Mouse (Mus musculus) hematopoietic stem cell, adult 5-6 weeks (primary cell): Measurements from ENCODE around the gene Tmcc1. TPM values are rescaled to one million over a fixed set of nuclear protein-coding genes. Genes with fewer than 3 reads are reported as not detected.
A peak's percentile ranks its signal among the peaks of the same experiment; 100 is the strongest.

Experiments used
- ATAC-seq, 2 experiments: fragments of 125-278 bp in 1 of 2; replicated peaks in 1 of 2; 2 replicates each; pipeline ENCODE4 v1.8.0; 2016 to 2017; ENCODE audit warnings: inconsistent platforms in 2 of 2, mild to moderate bottlenecking in 2 of 2, moderate number of reproducible peaks in 2 of 2, low read depth in 1 of 2, moderate TSS enrichment in 1 of 2; ENCODE audit not compliant: low FRiP score in 2 of 2, poor library complexity in 2 of 2, severe bottlenecking in 2 of 2, insufficient read depth in 1 of 2, low TSS enrichment in 1 of 2
- total RNA-seq: library from RNA; stranded (forward); fragments of 172-1452, 232-1000 nt; gene quantifications from 2 replicates; pipeline ENCODE4 v1.2.3, GENCODE M21; 2017

The Tmcc1 gene
- total RNA-seq, 1 experiment from 2014 or later: 24.3 TPM

DNA sequence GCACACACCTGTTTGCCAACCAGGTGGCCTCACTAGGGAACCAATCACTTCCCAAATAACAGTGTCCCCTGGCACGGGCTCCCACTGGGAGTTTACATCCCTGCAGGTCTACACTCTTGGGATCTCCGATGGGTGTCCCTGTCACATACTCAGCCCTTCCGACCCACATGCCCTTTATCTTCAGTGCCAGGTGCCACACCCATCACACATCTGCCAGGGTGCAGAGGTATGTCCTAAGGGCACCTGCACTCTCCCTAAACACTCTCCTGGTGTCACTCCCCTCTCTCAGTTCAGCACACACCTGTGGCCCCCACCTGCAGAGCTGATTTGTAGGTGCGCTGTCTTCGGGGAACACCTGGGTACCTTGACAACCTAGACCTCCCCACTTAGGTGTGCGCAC lies 200.3 kb downstream of the Tmcc1 start:
- no peak for ATAC-seq

DNA sequence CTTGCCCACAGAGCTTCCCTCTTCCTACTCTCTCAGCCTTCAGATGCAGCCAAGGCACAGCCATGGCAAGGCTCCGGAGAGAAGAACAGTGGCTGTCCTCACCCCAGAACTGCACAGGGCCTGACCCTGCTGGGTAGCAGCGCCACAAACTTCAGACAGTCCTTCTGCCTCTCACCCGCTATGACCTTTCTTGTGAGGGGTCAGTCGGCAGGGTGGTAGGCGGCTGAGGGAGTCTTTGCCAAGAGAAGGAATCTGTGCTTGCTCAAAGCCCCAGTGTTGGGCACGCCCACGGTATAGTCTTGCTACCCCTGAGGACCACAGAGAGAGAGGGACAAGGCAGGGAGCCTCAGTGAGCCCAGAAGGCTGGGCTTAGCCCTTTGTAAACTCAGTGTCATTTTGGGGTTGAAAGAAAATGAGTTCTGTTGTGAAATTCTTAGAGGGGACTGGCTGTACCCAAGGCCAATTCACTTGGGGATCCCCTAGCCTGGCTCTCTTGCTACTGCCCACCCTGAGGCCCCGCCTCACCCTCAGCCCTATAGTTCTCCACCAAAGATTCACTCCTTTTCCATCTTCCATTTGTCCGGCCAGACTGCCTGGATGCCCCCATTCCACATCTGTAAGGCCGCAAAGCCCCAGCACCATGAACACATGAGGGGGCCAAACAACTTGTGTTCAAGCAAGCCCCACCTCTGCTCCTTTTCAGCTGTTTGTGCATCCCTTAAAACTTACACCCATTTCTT lies 201.2 kb downstream of the Tmcc1 start:
- ATAC-seq: no peak

DNA sequence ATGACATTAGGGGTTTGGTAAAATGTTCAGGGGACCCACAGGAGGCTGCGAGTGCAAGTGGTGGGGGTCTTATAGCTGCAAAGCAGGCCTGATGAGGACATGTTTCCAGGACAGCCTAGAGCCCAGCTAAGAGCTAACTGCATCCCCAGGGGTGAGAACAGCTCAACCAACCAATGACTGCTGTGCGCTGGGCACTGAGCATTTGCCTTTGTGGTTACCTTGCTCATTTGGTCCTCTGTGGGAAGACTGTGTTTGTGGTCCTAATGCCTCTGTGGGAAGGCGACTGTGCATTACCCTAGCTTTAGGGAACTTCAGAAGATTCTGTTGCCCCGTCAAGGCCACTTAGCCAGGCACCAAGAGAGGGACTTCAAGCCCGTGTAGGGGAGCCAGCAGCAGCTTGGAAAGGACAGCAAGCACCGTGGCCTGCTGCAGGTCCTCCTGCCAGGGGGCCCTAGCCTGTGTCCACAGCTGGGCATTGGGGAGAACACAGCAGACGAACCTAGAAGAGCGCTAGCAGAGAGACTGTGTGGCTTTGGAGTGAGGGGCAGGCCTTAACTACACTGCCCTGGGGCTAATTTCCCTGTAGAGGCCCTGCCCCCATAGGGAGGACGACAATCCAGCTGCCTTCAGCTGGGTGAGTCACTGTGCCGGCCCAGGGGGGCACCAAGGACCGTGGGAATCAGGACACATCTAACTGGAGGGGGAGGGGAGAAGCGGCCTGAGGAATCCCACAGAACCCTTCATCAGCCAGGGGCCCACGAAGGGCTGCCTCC lies 202.0 kb downstream of the Tmcc1 start:
- ATAC-seq: no peak

DNA sequence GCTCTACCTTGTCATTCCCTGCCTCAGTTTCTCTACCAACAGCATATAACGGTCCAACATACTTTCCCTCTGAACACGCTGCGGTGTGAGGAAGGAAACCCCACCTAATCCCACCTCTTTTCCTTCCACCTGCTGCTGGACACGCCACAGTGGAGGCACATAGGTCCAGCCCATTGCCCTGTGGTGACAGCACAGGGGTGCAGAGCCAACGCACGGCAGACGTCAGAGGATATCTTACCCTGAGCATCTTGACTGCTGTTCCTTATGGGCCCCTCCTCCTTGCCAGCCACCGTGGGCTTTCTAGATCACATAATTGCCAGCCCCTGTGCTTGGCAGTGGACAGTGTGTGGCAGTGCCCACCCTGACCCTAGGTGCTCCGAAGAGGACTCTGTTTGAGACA lies 202.8 kb downstream of the Tmcc1 start:
- no peak for ATAC-seq

DNA sequence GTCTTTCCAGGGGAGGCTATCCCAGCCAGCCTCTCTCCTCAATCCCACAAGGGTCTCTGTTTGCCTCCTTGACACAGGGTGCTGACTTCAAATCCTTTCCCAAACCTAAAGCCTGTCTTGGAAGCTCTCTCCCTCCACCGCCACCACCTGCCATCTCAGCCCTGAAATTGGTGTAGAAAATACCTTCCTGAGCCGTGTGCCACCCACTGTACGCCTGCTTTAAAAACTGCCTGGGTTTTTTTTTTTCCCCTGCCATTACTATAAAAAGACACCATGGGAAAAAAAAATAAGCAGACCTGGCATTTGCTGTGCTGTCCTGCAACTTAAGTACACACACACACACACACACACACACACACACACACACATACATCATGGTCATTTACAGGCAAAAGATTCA lies 203.2 kb downstream of the Tmcc1 start:
- ATAC-seq: no peak

DNA sequence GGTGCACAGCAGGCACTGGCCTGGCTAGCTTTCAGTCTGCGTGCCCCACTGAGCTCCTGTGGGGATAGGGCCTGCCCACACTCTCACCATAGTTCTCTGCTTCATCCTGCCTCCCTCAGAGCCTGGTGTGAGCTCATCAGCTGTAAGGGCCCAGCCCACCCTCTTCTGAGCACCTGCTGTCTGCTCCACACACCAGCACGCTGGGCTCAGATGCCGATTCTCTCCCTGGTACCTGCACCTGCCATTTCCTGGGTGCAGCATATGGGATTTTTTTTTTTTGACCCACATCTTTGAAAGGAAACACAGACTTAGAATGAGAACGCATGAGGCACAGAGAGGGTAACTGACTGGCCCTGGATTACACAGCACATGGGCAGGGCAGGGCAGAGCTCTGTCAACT lies 203.7 kb downstream of the Tmcc1 start:
- ATAC-seq: no peak

DNA sequence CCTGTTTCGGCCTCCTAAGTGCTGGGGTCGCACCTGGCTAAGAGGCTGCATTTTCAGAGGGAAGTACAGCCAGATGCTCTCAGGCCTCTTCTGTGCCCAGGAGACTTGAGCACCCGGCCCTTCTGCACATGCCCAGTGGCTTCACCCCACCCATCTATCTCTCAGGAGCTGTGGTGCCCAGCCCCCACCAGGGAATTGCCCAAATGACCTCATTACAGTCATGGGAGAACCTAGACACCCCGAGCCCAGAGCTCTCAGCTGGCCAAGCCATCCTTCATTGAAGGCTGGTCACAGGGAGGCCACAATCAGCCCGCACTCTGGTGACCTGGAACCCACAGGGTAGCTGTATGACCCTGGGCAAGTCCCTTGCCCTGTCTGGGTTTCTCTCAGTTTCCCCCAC lies 204.3 kb downstream of the Tmcc1 start:
- no peak for ATAC-seq

DNA sequence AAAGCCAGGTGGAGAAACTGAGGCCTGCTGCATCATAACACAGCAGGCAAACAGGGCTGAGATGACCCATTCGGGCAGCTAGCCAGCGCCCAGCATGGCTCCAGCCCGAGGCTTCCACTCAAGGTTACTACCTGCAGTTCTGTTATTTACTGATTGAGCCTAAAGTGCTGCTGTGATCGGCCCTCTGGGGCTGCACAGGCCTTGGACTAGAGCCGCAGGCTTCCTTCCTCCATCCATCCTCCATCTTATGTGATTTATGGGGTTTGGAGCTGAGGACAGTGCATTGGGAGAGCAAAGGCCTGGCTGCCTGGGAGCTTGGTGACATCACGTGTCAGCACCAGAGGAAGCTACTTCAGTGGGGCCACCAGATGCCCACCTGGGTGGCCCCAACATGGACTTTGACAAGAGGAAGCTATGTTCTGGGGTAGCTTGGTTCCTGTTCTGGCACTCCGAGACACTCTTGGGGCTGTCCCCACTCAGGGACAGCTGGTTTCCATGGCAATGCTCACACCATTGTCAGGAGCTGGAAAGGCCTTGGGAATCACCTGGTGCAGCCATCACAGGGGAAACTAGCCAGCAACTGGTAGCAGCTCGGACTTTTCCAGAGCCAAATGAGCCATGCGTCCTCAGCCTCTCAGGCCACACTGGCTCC lies 206.1 kb downstream of the Tmcc1 start:
- ATAC-seq: peak; percentile 52 to 65

DNA sequence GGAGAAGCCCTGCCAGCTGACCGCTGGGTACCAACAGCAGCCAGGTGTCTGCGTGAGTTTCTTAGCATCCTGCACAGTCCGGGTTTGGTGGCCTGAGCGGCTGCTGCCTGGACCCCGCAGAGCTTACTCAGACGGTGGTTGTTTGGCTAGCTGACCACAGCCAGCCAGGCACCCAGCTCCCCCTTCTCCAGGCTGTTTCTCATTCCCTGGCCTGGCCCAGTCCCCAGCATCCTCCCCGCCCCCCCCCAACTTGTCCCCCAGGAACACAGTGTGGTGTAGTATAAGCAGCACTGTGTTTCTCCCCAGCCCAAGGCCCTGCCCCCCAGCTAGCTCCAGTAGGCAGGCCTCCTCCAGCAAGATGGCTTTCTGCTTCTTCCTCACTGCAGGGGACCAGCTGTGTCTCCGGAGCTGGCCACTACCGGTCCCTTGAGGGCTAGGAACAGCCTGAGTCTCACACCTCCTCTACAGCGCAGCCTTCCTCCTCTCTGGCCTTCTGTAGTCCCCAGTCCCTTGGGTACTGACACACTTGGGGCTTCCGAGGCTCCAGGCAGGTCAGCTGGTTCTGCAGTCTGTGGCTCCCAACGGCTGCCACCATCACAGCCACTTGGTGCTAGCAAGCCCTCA lies 206.7 kb downstream of the Tmcc1 start:
- peak; percentile 12 to 19; a peak in 1 of 4 replicates for ATAC-seq

DNA sequence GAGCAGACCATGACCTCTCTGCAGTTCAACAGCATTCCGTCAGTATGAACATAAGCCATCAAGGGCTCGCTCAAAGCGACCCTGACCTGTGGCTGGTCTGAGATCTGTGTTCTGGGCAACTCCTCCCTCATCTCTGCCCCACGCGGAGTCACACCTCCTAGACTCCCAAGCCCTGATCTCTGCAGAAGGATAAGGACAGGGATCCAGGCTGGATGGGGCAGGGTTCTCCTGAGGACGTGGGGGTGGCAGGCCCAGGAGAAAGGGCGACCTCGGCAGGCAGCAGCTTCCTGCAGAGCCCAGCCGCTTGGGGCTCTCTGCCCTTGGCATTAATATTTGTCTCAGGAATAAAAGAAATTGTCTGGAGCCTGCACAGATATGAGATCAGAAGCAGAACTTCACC lies 207.7 kb downstream of the Tmcc1 start:
- no peak for ATAC-seq

DNA sequence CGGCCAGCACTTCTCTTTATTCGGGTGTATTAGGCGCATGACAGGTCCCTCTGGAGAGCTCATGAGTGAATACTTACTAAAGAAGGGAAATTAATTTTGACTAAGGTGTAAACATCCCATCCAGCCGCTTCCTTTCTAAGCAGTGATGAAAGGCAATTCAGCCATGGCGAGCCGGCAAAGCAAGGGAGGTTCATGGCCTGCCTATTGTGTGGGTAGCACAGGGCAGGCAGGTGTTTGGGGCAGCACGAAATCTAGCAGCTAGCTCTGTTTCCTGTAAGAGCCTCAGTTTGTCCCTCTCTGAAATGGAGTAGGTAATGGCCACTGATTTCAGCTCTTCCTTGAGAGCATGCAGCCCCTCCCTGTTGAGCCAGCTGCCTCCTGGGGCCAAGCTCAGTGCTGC lies 208.7 kb downstream of the Tmcc1 start:
- ATAC-seq: no peak

DNA sequence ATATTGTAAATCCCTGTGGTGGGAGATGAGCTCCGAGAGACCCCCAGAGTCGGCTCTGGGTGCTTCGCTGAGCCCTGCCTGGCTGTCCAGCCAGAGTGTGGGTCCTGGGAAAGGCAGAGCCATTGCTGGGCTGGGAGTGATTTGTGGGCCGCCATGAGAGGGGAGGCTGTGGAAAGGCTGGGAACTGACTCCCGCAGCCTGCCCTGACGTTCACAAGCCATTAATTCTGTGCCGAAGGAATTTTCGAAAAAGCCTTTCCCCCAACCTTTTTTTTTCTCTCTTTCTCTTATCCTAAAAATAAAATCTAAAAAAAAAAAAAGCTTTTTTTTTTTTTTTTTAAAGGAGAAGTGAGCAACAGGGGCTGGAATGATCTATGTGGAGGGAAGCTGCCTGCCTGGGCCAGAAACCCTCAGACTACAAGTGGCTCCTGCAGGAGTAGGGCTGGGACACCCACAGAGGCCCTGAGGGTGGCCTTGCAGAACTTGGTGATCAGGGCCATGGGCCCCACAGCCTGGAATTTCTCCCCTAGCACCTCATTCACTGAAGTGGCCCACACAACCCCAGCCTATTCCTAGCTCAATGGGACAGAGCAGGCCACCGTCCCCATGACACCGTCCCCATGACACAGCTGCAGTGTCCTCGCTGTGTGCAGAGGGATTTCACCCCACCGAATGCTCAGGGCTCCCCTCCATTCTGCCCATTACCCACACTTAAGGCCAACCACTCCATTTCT lies 209.8 kb downstream of the Tmcc1 start:
- ATAC-seq: no peak

DNA sequence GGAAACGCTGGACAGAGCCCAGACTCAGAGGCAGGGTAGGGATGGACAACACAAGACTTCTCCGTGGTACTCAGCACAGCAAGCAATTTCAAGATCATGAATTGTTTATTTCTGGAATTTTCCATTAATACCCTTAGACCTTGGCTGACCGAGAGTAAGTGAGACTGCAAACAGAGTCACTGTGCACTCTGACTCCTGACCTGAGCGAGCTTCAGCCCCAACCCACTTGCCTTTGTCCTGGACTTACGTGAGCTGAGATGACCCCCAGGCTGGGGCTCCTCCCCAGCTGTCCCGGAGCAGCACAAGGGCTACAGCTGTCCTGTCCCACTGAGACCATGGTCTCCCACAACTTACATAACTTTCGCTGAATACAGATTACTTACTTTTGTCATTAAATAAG lies 210.4 kb downstream of the Tmcc1 start:
- ATAC-seq: no peak

DNA sequence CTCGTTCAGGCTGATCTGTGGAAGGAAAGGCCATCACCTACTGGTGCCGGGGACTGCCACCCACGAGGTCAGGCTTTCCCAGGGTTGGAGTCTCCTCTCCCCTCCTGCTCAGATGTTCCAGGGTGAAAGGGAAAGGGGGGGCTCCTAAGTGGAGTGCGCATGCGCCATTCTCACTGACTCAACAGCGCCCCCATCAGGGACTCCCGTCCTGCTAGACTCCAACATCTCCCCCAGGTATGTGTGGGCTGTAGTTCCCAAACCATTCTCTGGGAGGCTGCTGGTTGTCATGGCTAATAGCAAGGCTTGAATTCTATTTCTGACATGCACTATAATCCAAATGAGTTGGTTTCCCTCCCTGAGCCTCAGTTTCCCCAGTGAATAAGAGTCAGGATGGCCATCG lies 214.7 kb downstream of the Tmcc1 start:
- ATAC-seq: no peak

DNA sequence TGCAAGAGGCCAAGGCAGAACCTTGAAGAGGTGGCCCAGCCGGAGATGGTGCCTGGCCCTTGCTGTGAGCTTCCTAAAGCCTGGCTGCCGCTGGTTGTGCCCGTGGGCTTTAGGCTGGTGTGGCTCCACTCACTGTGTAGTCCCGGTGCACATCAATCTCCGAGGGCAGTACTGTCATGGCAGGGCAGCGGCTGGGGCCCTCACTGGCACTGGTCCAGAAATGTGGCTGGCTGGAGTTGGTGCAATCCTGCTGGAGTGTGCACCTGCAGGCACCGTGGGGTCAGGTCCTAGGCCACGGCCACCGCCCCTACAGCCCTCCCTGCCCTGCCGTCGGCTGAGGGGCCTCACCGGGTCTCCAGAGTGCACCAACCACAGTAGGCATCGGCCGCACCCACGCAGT lies 215.5 kb downstream of the Tmcc1 start:
- no peak for ATAC-seq

DNA sequence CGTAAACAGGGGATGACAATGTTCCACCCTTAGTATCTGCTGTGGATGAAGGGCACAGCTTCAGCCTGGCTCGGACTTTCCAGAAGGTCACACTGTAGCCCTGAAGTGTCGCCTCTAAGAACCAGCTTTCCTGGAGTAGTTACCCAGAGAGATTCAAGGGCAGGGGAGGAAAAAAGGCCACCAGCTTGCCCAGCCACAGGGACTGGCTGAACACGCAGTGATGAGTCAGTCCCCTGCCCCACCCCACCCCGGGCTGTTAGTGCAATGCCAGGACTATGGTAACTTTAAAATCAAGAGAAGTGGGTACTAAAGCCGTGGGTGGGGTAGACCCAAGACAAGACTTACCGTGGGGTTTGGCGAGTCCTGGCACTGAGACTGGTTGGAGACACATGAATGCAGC lies 217.7 kb downstream of the Tmcc1 start:
- ATAC-seq: no peak

DNA sequence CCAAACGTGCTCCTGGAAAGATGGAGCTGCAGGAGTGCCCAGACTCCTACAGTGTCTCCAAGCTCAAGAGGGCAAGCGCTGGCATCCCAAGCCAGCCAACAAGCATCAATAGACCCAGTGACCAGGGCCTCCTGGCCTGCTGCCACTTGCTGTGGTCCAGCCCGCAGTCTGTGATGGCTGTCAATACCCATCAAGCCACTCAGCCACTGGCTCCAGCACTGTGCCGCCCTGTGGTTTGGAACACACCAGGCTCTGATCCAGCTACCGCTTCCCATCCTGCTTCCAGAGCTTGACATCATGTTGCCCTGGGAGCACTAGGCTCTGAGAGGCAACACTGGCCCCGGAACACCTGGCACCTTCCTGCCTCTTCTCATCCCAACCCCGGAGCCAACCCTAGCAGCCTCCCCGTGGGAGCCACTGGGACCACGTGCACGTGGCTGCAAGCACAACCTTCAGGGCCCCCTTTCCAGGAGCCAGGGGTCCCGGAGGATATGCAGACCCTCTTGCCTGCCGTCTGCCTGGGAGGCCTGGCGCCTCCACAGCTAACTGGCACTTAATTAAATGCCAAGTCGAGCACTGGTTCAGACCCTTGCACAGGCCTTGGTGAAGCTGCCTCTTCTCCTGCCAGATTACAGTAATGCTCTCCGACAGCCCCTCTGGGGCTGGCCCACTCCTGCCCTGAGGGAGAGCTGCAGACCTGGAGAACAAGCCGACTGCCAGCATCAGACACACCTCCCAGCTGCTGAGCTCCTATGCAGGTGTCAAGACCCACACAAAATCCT lies 219.2 kb downstream of the Tmcc1 start:
- ATAC-seq: no peak
